Mouse (Mus musculus) urinary bladder, adult 2 months (tissue): ENCODE data around the gene Gas7. TPM values are rescaled to one million over a fixed set of nuclear protein-coding genes. Genes with fewer than 3 reads are reported as not detected.

Source experiments
- DNase-seq: peaks from one replicate; pipeline ENCODE4 v3.0.0; 2022; ENCODE audit warnings: low spot score
- polyA plus RNA-seq: library from polyadenylated mRNA; depleted of rRNA; stranded (reverse); fragments of >200 nt; gene quantifications from 2 replicates; pipeline ENCODE4 v1.2.3, GENCODE M21; 2012

Gene Gas7
- polyA plus RNA-seq, 1 experiment: 10.5 TPM

DNA sequence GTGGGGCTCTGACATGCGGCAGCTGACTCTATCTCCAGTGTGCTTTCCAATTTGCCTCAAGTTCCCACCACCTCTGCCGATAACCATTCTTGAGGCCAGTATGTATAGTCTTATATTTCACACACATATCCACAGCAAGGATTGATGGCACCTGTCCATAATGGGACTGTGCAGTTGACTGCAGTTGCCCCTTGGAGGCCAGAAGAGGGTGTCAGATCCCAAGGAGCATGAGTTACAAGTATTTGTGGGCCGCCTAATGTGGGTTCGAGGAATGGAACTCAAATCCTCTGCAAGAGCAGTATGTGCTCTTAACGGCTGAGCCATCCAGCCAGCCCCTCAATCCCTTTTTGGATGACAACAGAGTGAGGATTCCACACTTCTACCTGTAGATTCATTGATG lies 119.1 kb downstream of the Gas7 start:
- no peak for DNase-seq

- no peak for DNase-seq
These were observed 122.2 kb downstream of the Gas7 start for GRCm38 (mm10) chr11:67577472-67577871.

DNA sequence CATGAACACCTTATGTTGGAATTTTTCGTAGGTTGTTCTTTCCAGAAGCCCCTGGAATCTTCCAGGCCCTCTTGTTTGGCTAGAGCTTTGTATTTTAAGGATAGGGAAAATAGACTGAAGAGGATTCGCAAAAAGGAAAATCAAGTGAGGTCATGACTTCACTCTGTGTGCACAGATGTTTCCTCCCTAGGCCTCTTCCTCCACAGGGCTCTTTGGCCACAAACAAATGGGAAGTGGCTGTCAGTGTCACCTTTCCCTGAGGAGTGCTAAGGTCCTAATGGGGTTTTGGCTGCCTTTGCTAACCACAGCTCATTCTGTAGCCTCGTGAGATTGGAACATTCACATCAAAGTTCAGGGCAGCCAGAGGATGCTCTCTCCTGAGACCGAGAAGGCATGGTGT lies 122.8 kb downstream of the Gas7 start:
- DNase-seq: no peak

DNA sequence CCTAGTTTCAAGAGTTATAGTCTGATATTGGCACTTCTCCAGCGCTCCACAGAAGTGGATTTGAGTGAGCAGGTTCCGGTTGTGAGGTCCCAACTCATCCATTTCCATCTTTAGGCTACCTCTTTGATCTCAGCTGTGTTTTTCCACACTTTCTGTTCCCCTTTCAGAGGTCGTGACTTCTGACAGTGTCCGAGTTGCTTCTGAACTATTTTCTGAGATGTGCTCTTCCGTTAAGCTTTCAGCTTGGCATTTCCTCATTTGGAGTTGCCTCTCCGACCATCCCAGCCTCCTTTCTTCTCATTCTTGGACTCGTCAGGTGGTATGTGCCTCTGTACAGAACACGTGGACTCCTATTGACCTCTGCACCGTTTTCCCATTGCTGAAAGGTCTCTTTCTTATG lies 123.9 kb downstream of the Gas7 start:
- no peak for DNase-seq

DNA sequence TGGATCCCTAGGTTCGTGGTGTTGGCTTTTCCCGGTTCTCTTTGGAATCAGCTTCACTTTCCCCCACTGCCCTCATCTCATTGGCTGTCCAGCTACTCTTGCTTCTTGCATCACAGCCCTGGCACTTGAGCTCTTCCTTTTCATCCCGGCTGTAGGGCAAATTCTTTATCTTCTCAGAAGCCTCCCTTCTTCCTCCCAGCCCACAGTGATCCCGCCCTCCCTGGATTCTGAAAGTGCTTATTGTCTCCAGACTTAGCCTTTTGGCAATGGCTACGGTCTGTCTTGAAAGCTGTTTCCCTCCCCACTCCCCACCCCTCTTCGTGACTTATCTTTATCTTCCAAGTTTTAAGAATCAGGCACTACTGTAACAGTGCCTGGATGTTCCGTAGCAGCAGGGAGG lies 126.3 kb downstream of the Gas7 start:
- no peak for DNase-seq

DNA sequence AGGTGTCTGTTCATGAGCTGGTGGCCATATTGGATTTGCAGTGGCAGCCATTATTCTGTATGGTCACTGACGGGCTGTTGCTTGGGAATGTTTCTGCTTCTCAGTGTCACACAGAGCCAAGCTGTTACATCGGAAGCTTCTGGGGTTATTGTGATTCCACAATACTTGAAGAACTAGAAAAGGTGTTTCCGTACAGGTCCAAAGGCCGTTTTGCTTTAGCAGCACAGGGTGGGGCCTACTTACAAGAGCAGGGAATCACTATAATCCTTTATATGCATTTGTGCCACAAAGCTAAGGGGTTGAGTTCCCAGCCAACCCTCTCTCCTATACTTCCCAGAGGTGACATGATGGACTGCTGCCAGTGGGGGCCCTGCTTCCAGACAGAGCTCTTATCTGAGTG lies 127.3 kb downstream of the Gas7 start:
- no peak for DNase-seq

- DNase-seq: no peak
These were observed 129.8 kb downstream of the Gas7 start for GRCm38 (mm10) chr11:67585016-67585415.

- DNase-seq: no peak
These were observed 130.4 kb downstream of the Gas7 start for GRCm38 (mm10) chr11:67585629-67586028.

DNA sequence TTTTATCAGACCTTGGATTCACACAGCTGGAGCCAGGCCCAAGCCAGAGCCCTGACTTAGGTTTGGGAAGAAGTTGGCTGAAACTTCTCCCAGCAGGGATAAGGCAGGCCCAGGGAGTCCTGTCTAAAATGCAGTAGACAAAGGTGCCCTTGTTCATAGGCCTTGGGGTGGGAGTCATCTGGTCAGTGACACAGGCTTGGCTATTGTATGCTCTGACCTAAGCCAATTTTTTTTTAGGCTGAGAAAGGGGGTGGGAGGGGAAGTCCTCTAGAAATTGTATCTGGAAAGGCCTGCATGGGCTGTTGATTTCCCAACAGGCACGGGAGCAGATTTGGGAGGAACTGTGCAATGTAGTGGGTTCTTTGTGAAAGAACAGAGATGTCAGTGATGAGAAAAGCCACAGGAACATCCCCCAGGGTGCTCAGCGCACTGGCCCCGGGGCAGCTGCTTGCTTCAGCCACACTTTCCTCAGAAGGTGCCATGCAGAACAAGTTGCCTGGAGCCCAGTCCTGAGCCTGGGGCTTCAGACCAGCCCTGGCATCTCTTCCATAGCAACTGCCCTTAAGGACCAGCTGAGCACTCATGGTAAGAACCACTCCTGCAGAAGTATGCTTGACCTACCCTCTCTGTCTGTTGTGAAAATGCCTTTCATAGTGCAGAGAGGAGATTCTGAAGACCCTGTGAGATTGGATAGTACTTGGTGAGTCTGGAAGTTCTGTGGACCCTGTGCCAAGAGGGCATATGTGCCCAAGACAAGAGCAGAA lies 131.2 kb downstream of the Gas7 start:
- no peak for DNase-seq

GRCm38 (mm10) chr11:67588196-67588827 lies 133.1 kb downstream of the Gas7 start:
- DNase-seq: no peak

- no peak for DNase-seq
These were observed 133.6 kb downstream of the Gas7 start for GRCm38 (mm10) chr11:67588828-67589314.

GRCm38 (mm10) chr11:67596233-67596632 lies 141.0 kb downstream of the Gas7 start:
- DNase-seq: no peak

GRCm38 (mm10) chr11:67596856-67597255 lies 141.6 kb downstream of the Gas7 start:
- no peak for DNase-seq

DNA sequence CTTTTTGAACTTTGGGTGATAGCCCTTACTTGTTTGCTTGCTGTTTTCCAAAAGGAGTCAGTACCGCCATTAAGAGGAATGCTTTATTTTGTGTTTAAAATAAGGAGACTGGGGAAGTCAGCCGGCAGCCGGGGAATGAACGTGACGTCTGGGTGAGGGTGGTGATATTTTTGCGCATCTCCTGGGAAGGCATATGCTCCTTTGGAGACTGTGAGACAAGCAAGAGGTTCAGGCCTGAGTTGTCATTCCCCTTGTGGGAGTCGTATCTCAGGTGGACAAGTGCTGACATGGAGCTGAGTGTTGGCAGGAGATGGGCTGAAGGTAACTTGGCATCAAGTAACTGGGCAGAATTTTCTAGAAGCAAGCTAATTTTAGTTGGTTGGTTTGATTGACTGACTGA lies 142.2 kb downstream of the Gas7 start:
- DNase-seq: no peak

- no peak for DNase-seq
These were observed 143.9 kb downstream of the Gas7 start for GRCm38 (mm10) chr11:67599141-67599540.

DNA sequence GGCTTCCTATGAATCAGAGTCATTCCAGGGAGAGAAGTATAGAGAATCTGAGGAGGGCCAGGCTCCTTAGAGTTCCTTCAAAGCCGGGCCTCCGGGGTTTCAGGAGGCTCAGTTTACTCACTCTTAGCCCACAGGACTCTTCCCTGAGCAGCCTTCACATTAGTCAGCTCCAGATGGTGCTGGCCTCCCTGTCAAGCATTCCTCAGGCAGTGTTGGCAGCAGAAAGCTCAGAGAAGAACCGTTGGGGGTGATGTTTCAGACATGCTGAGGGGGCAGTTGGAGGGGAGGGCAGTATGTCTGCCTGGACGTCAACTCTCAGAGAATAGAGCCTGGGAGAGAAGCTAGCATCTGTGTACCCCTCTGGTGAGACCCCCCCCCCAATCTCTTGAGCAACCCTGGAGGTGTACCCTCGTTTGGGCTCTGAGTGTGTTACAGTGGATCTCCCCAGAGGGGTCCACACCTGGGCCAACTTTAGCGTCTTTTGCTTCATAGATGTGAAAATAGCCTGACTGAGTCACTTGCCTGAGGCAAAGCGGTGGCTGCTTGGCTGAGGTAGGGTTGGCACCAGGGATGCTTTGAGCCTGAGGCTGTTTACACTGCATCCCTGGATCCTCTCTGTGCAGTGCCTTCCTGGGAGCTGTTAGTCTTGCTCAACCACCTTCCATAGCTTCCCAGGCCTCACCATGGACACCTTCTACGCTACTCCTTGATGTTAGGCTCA lies 145.6 kb downstream of the Gas7 start:
- DNase-seq: no peak

- DNase-seq: no peak
These were observed 147.6 kb downstream of the Gas7 start for GRCm38 (mm10) chr11:67602711-67603369.

GRCm38 (mm10) chr11:67604481-67604880 lies 149.2 kb downstream of the Gas7 start:
- no peak for DNase-seq

- no peak for DNase-seq
These were observed 153.0 kb downstream of the Gas7 start for GRCm38 (mm10) chr11:67608114-67608683.

GRCm38 (mm10) chr11:67612158-67612839 lies 157.1 kb downstream of the Gas7 start:
- no peak for DNase-seq

DNA sequence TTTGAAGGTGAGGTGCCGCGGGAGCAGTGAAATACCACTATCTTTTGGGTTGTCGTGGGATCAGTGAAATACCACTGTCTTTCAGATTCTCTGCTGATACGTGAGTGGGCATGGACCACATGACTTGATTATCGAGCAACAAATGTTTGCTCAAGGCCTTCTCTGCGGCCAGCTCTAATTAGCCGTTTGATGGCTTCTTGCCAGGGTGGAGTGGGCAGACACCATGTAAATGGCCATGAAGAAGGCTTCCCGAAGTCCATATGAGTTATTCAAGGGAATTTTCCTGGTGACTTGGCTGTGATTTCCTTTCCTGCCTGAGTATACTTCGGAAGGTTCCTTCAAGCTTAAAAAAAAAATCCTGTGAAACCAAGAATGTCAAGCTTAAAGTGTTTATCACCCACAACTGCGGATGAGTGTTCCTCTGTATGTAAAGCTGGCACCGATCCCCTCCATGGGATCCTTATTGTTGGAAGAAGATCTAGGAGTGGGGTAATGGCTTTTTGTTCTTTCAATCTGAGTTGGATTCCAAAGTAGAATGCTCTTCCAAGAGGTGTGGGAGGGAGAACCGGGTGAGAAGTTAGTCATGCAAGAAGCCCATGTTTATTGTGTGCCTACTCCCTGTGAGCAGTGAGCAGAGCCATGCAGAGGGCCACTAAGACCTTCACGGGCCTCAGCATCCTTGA lies 161.5 kb downstream of the Gas7 start:
- no peak for DNase-seq
